Mouse (Mus musculus) c-Kit-positive CD71-positive TER-119-positive erythroid progenitor cells, embryonic 14.5 days (primary cell): ENCODE data around the gene Ctrl.

ENCODE experiments used
- DNase-seq: peaks from one replicate; pipeline ENCODE4 v3.0.0-alpha.2; 2013; ENCODE audit warnings: low spot score

Gene Ctrl

DNA sequence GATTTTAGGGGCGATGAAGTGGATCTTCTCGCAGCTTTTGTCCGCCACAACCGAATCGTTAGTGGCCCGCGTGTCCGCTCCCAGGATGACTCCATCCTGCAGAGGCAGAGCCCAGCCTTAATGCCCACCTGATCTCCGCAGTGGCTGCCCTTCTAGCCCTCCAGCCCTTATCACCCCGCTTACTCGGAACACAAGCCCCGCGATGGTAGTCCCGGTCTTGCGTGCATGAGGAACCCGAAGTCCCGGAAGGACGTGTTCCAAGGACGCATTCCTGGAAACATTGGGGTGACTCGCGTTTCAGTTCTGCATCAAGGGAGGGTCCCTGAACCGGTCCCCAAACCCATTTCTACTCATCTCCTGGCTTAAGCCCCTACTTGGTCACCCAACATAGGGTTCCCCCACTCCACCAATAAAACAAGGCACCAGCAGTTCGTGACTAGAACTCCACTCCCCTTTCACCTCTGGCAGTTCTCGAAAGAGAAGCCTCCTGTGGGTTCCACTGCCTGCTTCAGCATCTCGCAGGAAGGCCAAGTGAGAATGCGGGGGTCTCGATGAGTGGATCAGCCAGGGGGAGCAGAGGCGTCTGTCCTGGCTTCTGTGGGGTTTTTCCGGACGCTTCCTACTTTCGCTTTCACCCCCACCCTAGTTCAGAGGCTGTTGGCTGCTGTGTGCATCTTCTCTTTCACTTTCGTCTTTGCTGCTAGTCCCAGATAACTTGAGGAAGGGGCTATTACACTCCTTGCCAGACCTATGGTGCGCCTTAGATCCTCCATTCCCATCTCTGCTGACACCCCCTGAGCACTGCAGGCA, 4.0 kb upstream of the Ctrl start:
- DNase-seq: peak; percentile 43

DNA sequence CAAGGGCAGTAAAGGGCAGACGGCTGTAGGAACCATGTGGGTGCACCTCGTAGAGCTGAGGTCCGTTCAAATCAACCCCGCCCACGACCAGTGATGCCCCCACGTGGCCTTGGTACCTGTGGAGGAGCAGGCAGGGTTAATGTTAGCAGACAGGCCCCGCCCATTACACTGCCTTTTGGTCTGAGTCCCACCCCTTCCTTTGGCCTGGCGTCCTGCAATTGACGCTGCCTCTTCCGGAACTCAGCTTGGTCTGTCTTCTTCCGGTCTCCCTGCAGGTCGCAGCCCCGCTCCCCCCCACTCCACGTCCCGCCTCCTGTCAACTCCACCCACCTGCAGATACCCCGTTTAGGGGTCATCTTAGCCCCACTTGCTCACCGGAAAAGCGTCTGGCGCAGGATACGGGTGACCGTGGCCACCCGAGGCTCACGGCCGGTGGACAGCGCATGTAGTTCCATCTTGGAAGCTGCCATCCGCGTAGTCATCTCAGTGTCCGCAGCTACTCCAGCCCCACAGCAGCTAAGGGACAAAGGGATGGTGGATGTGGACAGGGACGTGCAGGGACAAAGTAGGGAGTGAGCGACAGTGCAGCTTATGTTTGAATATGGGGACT, 3.3 kb upstream of the Ctrl start:
- DNase-seq: peak; percentile 81

DNA sequence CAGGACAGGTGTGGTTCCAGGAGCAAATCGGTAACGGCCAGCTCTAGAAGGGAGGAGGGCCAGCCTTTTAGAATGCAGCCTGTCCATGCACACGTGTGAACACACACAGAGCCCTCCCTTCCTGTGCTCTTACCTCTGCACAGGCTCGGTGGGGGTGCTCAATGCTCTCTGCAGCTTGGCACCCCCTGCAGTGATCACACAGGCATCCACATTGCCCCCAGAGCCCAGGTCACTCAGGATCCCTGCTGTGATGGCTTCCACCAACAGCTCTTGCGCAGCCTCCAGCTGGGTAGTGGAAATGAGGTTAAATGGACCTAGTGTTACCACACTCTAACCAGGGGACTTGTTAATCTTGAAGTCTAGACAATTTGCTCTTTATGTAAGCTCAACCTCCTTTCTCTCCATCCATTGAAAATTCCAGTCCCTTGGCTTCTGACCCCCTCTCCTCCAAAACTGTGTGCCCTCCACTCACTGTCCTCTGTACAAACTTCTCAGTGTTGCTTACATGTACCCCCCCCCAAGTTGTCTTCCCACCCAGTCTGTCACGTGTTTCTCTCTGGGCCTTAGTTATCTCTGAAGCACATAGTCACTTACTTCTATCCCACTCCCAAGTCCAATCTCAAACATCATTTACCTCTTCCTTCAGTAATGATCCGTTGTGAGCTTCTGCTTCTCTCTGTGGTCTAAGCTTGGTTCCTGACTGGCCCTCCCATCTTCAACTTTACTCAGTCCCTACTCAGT, 2.4 kb upstream of the Ctrl start:
- no peak for DNase-seq

DNA sequence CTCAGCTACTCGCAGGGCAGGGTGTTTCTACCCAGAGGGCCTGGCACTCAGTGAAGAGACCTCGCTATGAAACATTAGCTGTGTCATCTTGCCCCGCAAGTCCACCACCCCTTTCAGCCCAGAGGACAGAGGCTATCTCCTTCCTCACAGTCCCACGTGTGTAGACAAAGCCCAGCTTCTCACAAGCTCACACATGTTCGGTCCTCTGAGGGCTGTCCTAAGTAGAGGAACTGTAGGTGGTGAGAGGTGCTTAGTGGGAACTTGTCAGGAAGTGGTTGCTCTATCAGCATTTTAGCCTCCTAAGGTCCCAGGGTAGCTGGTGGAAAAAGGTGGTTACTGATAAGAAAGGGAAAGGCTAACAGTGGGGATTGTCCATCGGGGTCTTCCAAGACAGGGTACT, 1.4 kb upstream of the Ctrl start:
- DNase-seq: peak; percentile 23

DNA sequence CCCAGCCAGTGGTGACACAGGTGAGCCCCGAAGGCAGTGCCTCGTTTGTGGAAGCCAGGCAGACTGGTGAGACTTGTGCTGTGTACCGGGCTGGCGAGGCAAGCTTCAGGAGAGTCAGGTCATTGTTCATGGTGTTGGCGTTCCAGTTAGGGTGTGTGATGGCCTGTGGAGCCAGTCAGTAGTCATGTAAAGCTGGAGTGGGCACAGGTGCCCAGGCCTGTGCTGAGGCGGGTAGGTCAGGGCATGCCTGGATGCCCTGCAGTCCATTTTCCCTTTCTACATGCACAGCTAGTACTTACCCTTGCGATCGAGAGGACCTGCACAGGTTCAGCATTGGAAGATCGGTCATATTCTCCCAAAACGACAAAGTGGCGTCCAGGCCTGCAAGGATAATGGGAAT, 1.1 kb downstream of the Ctrl start:
- DNase-seq: no peak

DNA sequence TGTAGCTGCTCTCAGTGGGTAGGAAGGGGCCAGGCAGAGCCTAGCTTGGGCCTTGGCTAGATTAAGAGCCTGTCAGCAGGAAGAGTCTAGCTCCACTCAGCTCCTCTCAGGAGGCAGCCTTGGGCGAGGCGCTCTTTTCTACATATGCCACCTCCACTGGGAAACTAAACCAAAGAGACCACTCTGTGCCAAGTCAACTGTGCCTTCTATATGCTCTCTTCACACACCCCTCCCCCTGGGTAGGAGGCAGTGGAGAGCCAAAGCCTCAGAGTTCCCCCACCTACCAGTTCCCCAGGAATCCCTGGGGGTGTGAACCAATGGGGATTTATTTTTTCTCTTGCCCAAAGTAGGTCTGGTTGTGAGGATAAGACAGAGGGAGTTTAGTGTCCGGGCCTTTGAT, 2.4 kb downstream of the Ctrl start:
- DNase-seq: no peak

DNA sequence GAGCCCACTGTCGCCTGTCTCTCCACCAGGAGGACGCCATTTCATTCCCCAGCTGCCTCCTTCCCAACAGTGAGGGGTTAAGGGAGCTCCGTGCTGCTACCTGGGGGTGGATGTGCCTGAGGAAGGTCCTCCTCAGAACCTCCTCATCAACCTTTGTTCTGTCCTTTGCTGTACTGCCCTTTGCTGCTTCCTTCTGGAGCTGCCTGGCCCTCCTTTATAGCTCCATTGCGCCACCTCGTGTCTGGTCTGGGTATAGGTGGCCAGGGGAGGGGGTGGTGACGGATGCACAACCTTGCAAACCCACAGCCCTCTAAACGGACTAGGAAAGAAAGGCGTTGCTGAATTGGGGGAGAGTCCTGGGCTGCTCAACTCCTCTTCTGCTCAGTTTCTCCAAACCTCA, 3.1 kb downstream of the Ctrl start:
- peak; percentile 69 for DNase-seq

DNA sequence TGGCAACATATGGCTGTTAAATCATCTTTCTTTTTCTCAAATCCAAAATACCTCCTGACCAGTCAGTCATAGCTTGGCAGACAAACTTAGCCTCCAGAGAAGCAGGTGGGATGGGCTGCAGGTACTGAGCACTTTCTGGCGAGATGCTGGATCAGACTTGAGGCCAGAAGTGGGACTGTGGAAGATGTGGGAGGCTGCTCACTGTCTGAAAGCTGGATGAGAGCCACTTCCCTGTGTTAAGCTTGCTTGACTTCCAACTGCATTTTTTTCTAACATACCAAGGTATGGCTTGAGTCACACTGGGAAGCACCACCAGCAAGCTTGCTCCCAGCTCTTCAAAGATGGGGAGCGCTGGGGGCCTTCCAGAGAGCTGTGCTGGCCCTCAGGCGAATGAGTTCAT, 8.5 kb downstream of the Ctrl start:
- DNase-seq: no peak

DNA sequence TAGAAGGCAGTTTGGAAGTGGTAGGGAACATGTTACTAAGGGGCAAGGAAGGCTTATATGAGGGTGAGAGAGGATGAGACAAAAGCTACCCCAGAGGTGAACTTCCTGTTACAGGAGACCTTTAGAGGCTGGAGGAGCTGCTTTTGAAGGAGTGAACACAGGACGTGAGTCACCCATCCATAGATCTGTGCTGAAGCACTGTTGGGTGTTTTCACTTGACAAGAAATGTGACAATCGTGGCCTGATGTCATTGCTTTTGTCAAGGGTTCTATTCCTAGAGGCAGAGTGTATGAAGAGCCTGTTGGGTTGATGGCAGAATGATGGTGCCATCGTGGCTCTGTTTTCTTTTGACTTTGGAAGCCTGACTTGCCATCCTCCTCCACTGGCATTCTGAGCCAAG, 14.3 kb downstream of the Ctrl start:
- DNase-seq: no peak

DNA sequence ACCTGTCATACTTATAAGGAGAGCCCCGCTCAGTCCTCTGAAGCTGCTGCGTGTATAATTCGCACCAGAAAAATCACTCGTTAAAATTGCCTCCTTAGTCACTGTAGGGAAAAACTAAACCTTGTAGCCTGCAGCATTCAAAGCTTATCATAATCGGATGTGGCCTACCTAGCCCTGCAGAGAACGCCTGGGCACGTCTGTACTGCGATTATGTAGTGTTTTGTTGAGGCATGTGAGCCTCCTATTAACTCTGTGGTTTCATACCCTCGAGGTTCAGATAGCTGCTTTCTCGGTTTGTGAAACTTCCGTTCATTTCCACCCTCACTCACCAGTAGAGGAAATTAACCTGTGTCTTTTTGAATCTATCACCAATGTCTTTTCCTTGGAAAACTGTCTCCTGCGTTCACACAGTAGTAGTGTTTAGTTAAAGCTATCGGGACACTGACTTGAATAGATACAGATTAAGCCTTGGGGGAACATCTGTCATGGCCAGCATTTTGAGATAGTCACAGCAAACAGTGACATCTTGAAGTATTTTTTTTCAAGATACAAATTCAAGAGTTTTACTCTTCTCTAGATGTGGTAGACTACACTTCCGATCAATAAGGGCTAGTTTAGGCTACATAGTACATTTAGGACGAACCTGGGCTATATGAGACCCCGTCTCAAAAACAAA, 32.6 kb downstream of the Ctrl start:
- DNase-seq: peak; percentile 59

DNA sequence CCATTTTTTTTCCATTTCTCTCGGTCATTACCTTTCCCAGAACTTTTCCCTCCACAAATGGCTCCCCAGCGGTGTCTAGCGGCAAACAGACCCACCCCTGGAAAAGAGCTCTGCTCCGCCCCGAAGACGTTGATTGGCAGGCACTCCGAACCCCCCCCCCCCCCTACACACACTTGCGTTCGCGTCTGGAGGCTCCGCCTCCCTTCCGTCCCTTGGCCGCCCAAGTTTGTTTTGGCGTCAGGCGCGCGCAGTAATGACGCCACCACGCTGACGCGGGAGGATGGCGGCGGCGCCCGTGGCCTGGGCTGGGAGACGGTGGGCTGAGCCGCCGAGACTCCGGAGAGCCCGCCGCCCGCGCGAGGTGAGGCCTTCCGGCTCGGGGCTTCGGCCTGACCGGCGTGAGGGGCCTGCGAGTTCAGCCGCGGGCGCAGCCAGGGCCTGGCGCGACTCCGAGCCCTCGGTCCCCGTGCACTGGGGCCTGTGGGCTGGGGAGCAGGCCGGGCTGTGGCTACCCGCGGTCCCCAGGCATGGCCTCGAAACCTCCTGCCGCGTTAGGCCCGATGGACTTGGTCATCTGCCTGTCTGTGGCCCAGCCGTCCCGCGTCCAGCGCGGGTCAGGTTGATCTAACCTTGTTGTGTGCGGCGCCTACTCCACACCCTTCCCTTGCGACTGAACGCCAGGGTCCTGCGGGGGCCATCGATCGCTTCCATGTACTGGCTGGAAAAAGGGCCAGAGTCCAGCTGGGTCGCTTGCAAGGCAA, 33.3 kb downstream of the Ctrl start, which contains the start of gene Pskh1:
Pskh1 (plus strand) TSS at position 262 of the 761 bp plus-strand sequence.
- DNase-seq: peak; percentile 88

DNA sequence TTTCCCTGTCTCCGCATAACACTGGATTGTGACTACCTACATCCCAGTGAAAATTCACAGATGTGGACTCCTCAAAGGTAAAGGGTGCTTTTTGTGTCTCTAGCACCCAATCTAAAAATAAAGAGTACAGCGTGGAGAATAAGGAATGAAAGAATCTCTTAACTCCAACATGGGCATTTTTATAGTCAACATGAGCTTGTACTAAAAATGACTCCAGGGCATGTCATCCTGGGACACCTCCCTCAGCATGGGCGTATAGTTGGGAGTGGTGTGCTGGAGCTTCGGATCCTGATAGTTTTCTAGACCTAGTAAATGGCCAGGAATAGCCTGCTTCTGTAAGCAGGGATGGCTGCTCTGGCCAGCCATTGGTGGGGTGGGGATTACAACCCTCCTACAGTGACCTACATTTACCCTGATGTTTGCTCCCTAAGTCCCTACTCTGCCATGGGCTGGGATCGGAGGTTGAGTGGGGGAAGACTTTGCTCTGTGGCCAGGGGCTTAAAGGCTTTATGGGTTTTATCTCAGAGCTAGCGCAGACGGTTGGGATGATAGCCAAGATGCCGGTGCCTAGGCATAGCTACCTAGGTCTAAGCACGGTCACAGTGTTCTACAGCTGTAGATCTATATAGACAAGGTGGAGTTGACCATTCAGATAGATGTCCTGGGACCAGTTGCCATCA, 35.7 kb downstream of the Ctrl start:
- no peak for DNase-seq

DNA sequence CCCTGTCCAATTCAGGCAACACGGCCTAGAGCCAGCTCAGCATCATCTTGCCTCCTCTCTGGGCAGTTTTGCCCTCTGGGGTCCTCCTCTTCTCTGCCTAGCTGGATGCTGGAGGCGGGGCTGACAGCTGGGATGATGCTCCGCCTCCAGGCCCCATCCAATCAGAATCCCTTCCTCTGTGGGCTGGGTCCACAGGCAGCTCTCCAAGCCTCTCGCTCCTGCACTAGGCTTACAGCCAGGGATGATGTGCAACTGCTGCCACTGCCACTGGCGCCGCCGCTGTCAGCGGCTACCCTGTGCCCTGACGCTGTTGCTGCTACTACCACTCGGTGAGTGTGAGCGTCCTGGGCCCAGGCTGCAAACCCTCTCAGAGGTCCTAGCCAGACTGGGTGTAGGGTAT, 40.3 kb downstream of the Ctrl start, which contains the start of gene Nrn1l:
Nrn1l (plus strand) TSS at position 229 of the 400 bp plus-strand sequence.
- no peak for DNase-seq

DNA sequence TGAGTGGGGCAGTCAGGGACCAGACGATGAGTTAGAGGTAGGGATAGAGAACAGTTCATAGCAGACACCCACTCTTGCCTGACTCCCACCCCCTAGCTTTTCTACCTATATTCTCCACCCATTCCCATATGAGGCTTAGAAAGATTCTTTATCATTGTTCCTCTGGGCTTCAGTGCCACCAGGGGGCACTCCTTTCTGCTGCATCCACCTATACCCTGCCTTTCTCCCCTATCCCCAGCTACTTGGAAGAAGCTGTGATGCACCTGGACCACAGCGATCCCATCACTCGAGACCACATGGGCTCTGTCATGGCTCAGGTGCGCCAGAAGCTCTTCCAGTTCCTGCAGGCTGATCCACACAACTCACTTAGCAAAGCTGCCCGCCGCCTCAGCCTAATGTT, 41.2 kb downstream of the Ctrl start:
- no peak for DNase-seq

DNA sequence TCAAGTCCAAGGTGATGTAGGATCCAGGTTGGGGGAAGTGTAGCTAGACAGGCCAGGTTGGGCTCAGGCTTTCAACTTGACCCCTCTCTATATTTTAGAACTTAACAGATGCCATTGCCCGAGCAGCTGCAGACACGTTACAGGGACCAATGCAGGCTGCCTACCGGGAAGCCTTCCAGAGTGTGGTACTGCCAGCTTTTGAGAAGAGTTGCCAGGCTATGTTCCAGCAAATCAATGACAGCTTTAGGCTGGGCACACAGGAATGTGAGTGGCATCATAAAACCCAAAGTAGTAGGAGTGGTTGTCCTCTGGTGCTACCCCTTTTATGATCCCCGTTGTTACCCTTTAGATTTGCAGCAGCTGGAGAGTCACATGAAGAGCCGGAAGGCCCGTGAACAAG, 42.8 kb downstream of the Ctrl start:
- DNase-seq: no peak

DNA sequence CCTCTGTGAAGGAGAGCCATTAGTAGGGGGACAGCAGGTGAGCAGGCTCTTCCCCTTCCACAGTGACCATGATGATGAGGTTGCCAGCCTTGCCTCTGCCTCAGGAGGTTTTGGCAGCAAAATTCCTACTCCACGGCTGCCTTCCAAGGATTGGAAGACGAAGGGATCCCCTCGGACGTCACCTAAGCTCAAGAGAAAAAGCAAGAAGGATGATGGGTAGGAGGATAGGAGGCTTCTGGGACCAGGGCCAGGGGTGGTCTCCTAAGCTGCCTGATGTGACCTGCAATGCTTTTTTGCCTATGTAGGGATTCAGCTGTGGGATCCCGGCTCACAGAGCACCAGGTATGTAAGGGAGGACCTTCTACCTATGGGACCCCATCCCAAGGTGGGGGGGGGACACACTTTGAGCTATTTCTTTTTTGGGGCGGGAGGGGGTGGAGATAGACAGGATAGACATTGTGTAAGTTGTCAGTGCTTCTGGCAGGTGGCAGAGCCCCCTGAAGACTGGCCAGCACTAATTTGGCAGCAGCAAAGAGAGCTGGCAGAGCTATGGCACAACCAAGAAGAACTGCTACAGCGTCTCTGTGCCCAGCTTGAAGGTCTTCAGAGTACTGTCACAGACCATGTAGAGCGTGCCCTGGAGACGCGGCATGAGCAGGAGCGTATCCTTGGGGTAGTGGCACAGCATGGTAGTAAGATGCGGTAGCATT, 43.8 kb downstream of the Ctrl start:
- no peak for DNase-seq
